Mouse (Mus musculus) heart, postnatal 0 days (tissue): ENCODE results near the gene Atp8a1. TPM values are rescaled to one million over a fixed set of nuclear protein-coding genes. Genes with fewer than 3 reads are reported as not detected.
A peak's percentile ranks its signal among the peaks of the same experiment; 100 is the strongest.

Source experiments
- ATAC-seq: fragments of 200-750 bp; cut with Nextera tagmentation; 2 replicates; pipeline ENCODE4 v1.8.0; 2017; ENCODE audit warnings: low read depth, moderate number of reproducible peaks, moderate library complexity; ENCODE audit not compliant: insufficient read depth
- DNase-seq: peaks from one replicate; pipeline ENCODE4 v3.0.0-alpha.2; 2016; ENCODE audit warnings: low spot score
- H3K27ac ChIP-seq: fragments of 300-500 bp; sonication (generic); 2 replicates; pipeline ENCODE4 v1.5.1; 2014; ENCODE audit warnings: low read depth, mild to moderate bottlenecking
- H3K27me3 ChIP-seq: fragments of 300-500 bp; sonication (generic); 2 replicates; pipeline ENCODE4 v1.6.1; 2014; ENCODE audit warnings: low read length, mixed read lengths; ENCODE audit not compliant: control insufficient read depth, insufficient read depth
- H3K36me3 ChIP-seq: fragments of 300-500 bp; sonication (generic); replicated peaks from 2 replicates; pipeline ENCODE4 v1.6.1; 2014; ENCODE audit warnings: low read length, mixed read lengths; ENCODE audit not compliant: control insufficient read depth, insufficient read depth
- H3K4me1 ChIP-seq: fragments of 300-500 bp; sonication (generic); 2 replicates; pipeline ENCODE4 v1.6.1; 2014; ENCODE audit warnings: antibody characterized with exemption; ENCODE audit not compliant: control insufficient read depth, insufficient read depth
- H3K4me2 ChIP-seq: fragments of 300-500 bp; sonication (generic); 2 replicates; pipeline ENCODE4 v1.6.1; 2014; ENCODE audit warnings: low read depth, mild to moderate bottlenecking, low read length, moderate library complexity
- H3K4me3 ChIP-seq: fragments of 300-500 bp; sonication (generic); 2 replicates; pipeline ENCODE4 v1.5.1; 2014; ENCODE audit warnings: low read depth, low read length
- H3K9ac ChIP-seq: fragments of 300-500 bp; sonication (generic); replicated peaks from 2 replicates; pipeline ENCODE4 v1.6.1; 2014; ENCODE audit warnings: low read depth, low read length, mixed read lengths
- H3K9me3 ChIP-seq: fragments of 300-500 bp; sonication (generic); replicated peaks from 2 replicates; pipeline ENCODE4 v1.6.1; 2016; ENCODE audit warnings: low read length; ENCODE audit not compliant: control insufficient read depth
- CTCF ChIP-seq: IDR thresholded peaks from 2 replicates; pipeline ENCODE4 v1.5.1; 2016; ENCODE audit warnings: antibody characterized with exemption, control low read depth, low read depth
- EP300 ChIP-seq: IDR thresholded peaks from 2 replicates; pipeline ENCODE4 v1.6.1; 2016; ENCODE audit warnings: antibody characterized with exemption, low read depth
- WGBS: fragments of 180-500 bp; shearing (Covaris S2); extraction: QIAGEN DNeasy Blood & Tissue Kit; methylation state at CpG from one replicate; pipeline ENCODE4 v1.1.7; 2014; 5-methylcytosine and 5-hydroxymethylcytosine counted together
- polyA plus RNA-seq: library from polyadenylated mRNA; unstranded; fragments of >200 nt; fragmentation: Nextera tagmentation; extraction: Ambion mirVana; gene quantifications from 2 replicates; pipeline ENCODE4 v1.2.1, GENCODE M21; 2015
- total RNA-seq: library from RNA; depleted of rRNA; stranded (reverse); fragments of >200 nt; gene quantifications from 2 replicates; pipeline ENCODE4 v1.2.3, GENCODE M21; 2014; ENCODE audit warnings: low replicate concordance

The Atp8a1 gene
- total and polyA plus RNA-seq, 2 experiments from 2014 or later, result 5.8 to 17.0 TPM

DNA sequence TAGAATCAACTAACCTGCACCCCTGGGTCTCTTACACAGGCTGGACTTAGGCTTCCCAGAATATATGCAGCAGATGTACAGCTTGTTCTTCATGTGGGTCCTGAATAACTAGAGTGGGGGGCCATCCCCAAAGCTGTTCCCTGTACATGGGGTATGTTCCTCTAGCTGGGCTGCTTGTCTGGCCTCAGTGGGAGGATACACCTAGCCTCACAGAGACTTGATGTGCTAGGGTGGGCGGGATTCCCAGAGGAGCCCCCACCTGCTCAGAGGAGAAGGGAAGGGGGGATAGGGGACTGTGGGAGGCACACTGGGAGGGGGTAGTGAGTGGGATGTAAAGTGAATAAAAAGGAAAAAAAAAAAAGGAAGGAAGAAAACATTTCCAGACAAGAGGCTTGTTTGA lies 147.8 kb downstream of the Atp8a1 start:
- no peak for ATAC-seq
- Histone ChIP-seq H3K9me3 (no peaks in the 10 kb centered on the region), H3K9ac (no peak overlapping the region), H3K27ac (no peak overlapping the region), H3K27me3 (no peaks in the 10 kb centered on the region), H3K36me3 (peaks cover 5% of the 10 kb centered on the region; the same call in 1 of the 2 replicates), H3K4me3 (no peak overlapping the region), H3K4me2 (no peak overlapping the region), H3K4me1 (peaks cover 34% of the 10 kb centered on the region)
- TF ChIP-seq CTCF, result no peak
- TF ChIP-seq EP300, result no peak
- 94% methylated on average over 1 of the region's 1 CpGs for WGBS
- no peak for DNase-seq

DNA sequence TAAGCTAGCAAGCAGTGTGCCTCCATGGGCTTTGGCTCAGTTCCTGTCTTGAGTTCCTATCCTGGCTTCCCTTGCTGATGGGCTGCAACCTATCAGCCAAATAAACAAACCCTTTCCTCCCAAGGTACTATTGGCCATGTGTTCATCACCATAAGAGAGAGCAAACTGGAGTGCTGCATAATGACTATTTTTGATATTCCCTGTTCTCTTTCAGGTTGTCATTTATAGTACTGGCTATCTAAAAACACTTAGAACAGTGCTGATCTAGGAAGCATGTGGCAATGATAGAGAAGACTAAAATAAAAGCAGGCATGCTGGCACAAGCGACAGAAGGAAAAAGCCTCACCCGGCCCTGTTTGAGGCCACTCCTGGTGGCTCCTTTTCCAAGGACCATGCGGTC lies 149.1 kb downstream of the Atp8a1 start:
- Histone ChIP-seq H3K4me2 (no peak overlapping the region), H3K4me1 (peaks cover 34% of the 10 kb centered on the region), H3K36me3 (peaks cover 5% of the 10 kb centered on the region; the same call in 1 of the 2 replicates), H3K9me3 (no peaks in the 10 kb centered on the region), H3K27me3 (no peaks in the 10 kb centered on the region), H3K27ac (peak overlapping the region; percentile 84), H3K4me3 (no peak overlapping the region), H3K9ac (no peak overlapping the region)
- no peak for TF ChIP-seq CTCF
- no peak; the same call in 1 of the 2 replicates for TF ChIP-seq EP300
- DNase-seq (peak; percentile 39), ATAC-seq (peak; percentile 69)
- 25% methylated on average over 3 of the region's 3 CpGs for WGBS

DNA sequence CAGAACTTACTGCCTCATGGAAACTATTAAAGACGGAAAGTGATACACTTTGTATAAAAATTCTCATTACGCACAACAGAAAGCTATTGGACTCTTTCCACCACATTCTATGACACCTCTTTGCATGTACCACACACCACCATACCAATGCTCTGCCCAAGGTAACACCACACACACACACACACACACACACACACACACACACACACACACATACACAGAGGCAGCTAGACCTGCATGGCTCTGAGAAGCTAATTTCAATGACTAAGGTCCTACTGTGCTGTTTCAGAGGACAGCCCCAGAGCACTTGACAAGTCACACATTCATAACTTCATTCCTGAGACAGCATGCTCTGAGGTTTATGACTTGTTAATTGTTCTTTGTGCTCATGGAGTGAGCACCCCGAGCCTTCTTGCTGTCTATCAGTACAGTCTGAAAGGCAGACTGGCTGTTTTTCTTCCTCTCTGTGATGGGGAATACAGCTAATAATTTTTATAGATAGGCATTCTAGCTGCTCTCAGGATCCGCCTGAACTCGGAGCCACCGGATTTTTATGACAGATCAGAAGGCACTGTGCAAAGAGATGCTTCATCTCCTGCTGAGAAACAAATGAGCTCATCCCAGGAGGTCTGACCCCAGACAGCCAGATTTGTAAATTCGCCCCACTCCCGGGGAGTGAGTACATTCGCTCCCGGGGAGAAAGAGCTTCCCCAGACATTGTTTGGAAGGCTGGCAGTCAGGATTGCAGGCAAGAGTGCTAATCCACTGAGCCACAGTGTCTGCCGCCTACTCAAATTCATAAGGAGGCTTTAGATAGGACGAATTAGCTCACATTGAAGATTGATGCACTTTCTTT lies 150.3 kb downstream of the Atp8a1 start:
- TF ChIP-seq EP300 (no peak), CTCF (no peak)
- DNase-seq, result peak; percentile 30
- peak overlapping the region; percentile 39; the same call in 1 of the 2 replicates for H3K4me2 ChIP-seq
- H3K4me1 ChIP-seq, result peaks cover 34% of the 10 kb centered on the region
- H3K36me3 ChIP-seq, result peaks cover 5% of the 10 kb centered on the region; the same call in 1 of the 2 replicates
- H3K27me3 ChIP-seq, result no peaks in the 10 kb centered on the region
- ATAC-seq, result no peak
- H3K9me3 ChIP-seq, result no peaks in the 10 kb centered on the region
- H3K9ac ChIP-seq, result peak overlapping the region; percentile 44
- WGBS, result 23% methylated on average over 12 of the region's 12 CpGs
- H3K4me3 ChIP-seq, result peak overlapping the region; percentile 16; the same call in 1 of the 2 replicates
- peak overlapping the region; percentile 84 for H3K27ac ChIP-seq

DNA sequence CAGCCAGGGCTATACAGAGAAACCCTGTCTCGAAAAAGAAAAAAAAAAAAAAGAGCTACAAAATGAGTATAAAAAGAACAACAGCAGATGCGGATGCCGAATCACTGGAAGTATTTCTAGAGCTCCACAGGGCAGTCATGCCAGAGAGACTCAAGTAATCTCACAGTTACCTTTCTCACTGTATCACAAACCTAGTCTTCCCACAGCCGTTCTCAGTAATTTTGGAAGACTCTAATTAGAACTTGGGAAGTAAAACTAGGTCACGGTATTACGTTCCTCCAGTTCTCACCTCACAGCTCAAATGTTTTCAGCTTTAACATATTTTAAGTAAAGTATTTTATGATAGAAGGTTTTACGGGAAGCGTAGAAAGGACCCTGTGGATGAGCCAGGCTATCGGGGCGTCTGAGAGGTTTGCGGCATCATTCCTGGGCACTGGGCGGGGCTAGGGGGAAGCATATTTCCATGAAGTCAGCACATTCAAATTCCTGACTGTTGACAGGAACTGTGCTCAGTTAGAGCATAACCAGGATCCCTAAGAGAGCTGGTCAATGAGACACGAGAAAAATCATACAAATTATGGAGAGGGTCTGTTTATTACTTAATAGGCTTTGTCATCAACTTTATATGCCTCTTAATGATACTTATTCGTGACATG lies 152.1 kb downstream of the Atp8a1 start:
- no peaks in the 10 kb centered on the region for H3K9me3 ChIP-seq
- TF ChIP-seq CTCF (no peak), EP300 (no peak)
- peak; percentile 83 for DNase-seq
- peak overlapping the region; percentile 75 for H3K27ac ChIP-seq
- no peaks in the 10 kb centered on the region for H3K36me3 ChIP-seq
- ATAC-seq, result peak; percentile 86
- H3K9ac ChIP-seq, result no peak overlapping the region
- H3K4me3 ChIP-seq, result no peak overlapping the region
- H3K4me1 ChIP-seq, result peaks cover 34% of the 10 kb centered on the region
- WGBS, result 42% methylated on average over 14 of the region's 14 CpGs
- H3K27me3 ChIP-seq, result no peaks in the 10 kb centered on the region
- 0 out of 2 replicates have a peak overlapping the region, but pooled peaks have one; percentile 24 for H3K4me2 ChIP-seq

DNA sequence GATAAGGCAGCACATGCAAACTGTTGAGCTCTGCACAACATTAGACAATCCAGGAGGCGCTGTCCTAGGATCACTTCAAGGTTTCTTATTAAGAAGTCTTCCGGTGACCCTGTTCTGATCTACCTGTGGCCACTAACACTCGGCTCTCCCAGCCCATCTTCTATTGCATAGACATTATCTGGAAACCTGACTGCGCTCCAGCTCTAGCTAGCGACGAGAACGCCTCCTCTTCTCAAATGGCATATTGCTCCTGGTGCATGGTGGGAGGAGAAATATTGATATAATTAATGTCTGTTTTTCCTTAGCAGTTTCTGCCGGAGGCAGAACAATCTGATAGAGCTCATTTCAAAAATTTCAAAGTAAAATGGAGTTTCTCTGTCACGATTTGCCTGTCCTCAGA lies 156.9 kb downstream of the Atp8a1 start:
- ATAC-seq (no peak), DNase-seq (no peak)
- H3K4me3 ChIP-seq, result no peak overlapping the region
- WGBS, result 88% methylated on average over 9 of the region's 9 CpGs
- H3K9ac ChIP-seq, result no peak overlapping the region
- no peak overlapping the region for H3K4me2 ChIP-seq
- TF ChIP-seq CTCF, result no peak
- no peak for TF ChIP-seq EP300
- no peaks in the 10 kb centered on the region for H3K27me3 ChIP-seq
- H3K27ac ChIP-seq, result no peak overlapping the region
- H3K4me1 ChIP-seq, result peaks cover 2% of the 10 kb centered on the region; the same call in 1 of the 2 replicates
- H3K36me3 ChIP-seq, result no peaks in the 10 kb centered on the region
- H3K9me3 ChIP-seq, result no peaks in the 10 kb centered on the region
